Mouse (Mus musculus): ENCODE results near the gene Lamtor1. TPM values are rescaled to one million over a fixed set of nuclear protein-coding genes. Genes with fewer than 3 reads are reported as not detected.

Gene Lamtor1
- polyA plus RNA-seq, 1 experiment from 2014 or later: 163 TPM

GRCm38 (mm10) chr7:101868241-101869162 is 37.2 kb upstream of the Lamtor1 start:
- 64% methylated on average over 13 of the region's 13 CpGs for WGBS

GRCm38 (mm10) chr7:101869163-101869500 is 36.6 kb upstream of the Lamtor1 start:
- Histone ChIP-seq H3K27me3 (ENCODE audit: control insufficient read depth, insufficient read depth, low read depth, low read length) (no peaks in the 10 kb centered on the region), H3K9me3 (ENCODE audit: control insufficient read depth, low read length) (no peaks in the 10 kb centered on the region; the same call in 1 of the 2 replicates), H3K9ac (ENCODE audit: low read length) (no peak overlapping the region), H3K4me1 (replicated peaks; ENCODE audit: control insufficient read depth, insufficient read depth, low read length) (no peaks in the 10 kb centered on the region), H3K4me3 (ENCODE audit: low read length) (no peak overlapping the region), H3K4me2 (ENCODE audit: low read depth, low read length) (no peak overlapping the region), H3K36me3 (ENCODE audit: control insufficient read depth, insufficient read depth, low read length) (no peaks in the 10 kb centered on the region), H3K27ac (ENCODE audit: low read length) (no peak overlapping the region)
- ATAC-seq (ENCODE audit: low read depth): no peak
- 71% methylated on average over 7 of the region's 7 CpGs for WGBS

More at GRCm38 (mm10) chr7:101868241-101869162, 37.2 kb upstream of the Lamtor1 start:
- Histone ChIP-seq H3K4me2 (ENCODE audit: low read depth, low read length) (no peak overlapping the region), H3K36me3 (ENCODE audit: control insufficient read depth, insufficient read depth, low read length) (no peaks in the 10 kb centered on the region), H3K27ac (ENCODE audit: low read length) (no peak overlapping the region), H3K9me3 (ENCODE audit: control insufficient read depth, low read length) (no peaks in the 10 kb centered on the region; the same call in 1 of the 2 replicates), H3K27me3 (ENCODE audit: control insufficient read depth, insufficient read depth, low read depth, low read length) (no peaks in the 10 kb centered on the region), H3K4me3 (ENCODE audit: low read length) (no peak overlapping the region), H3K9ac (ENCODE audit: low read length) (no peak overlapping the region), H3K4me1 (replicated peaks; ENCODE audit: control insufficient read depth, insufficient read depth, low read length) (no peaks in the 10 kb centered on the region)
- no peak for ATAC-seq (ENCODE audit: low read depth)

- no peak within 1 kb of the TSS for H3K4me2 ChIP-seq (ENCODE audit: low read depth, low read length)
- H3K36me3 ChIP-seq (ENCODE audit: control insufficient read depth, insufficient read depth, low read length): no peaks in the 10 kb centered on the region
- WGBS: 70% methylated on average over 2 of the region's 2 CpGs
- H3K4me1 ChIP-seq (replicated peaks; ENCODE audit: control insufficient read depth, insufficient read depth, low read length): no peaks in the 10 kb centered on the region
- no peaks in the 10 kb centered on the region for H3K27me3 ChIP-seq (ENCODE audit: control insufficient read depth, insufficient read depth, low read depth, low read length)
- ATAC-seq (ENCODE audit: low read depth): no peak
- no peak within 1 kb of the TSS for H3K27ac ChIP-seq (ENCODE audit: low read length)
- H3K9me3 ChIP-seq (ENCODE audit: control insufficient read depth, low read length): no peaks in the 10 kb centered on the region; the same call in 1 of the 2 replicates
- H3K9ac ChIP-seq (ENCODE audit: low read length): no peak within 1 kb of the TSS
- H3K4me3 ChIP-seq (ENCODE audit: low read length): no peak within 1 kb of the TSS
Observed at GRCm38 (mm10) chr7:101870629-101871028, 35.1 kb upstream of the Lamtor1 start, which contains the start of gene Folr1. Gene Folr1, minus strand, starts transcription at chr7:101870788.

GRCm38 (mm10) chr7:101871296-101871695 is 34.4 kb upstream of the Lamtor1 start:
- Histone ChIP-seq H3K27ac (ENCODE audit: low read length) (no peak overlapping the region), H3K9ac (ENCODE audit: low read length) (no peak overlapping the region), H3K4me2 (ENCODE audit: low read depth, low read length) (no peak overlapping the region), H3K27me3 (ENCODE audit: control insufficient read depth, insufficient read depth, low read depth, low read length) (no peaks in the 10 kb centered on the region), H3K9me3 (ENCODE audit: control insufficient read depth, low read length) (no peaks in the 10 kb centered on the region; the same call in 1 of the 2 replicates), H3K36me3 (ENCODE audit: control insufficient read depth, insufficient read depth, low read length) (no peaks in the 10 kb centered on the region), H3K4me3 (ENCODE audit: low read length) (no peak overlapping the region), H3K4me1 (replicated peaks; ENCODE audit: control insufficient read depth, insufficient read depth, low read length) (no peaks in the 10 kb centered on the region)
- ATAC-seq (ENCODE audit: low read depth): no peak; the same call in 1 of the 2 replicates
- 52% methylated on average over 3 of the region's 3 CpGs for WGBS

GRCm38 (mm10) chr7:101875978-101876377 is 29.7 kb upstream of the Lamtor1 start:
- H3K27ac ChIP-seq (ENCODE audit: low read length): no peak overlapping the region
- H3K9me3 ChIP-seq (ENCODE audit: control insufficient read depth, low read length): no peaks in the 10 kb centered on the region
- no peak overlapping the region for H3K9ac ChIP-seq (ENCODE audit: low read length)
- H3K27me3 ChIP-seq (ENCODE audit: control insufficient read depth, insufficient read depth, low read depth, low read length): no peaks in the 10 kb centered on the region
- WGBS: 95% methylated on average over 1 of the region's 1 CpGs
- no peaks in the 10 kb centered on the region for H3K36me3 ChIP-seq (ENCODE audit: control insufficient read depth, insufficient read depth, low read length)
- ATAC-seq (ENCODE audit: low read depth): no peak
- no peaks in the 10 kb centered on the region for H3K4me1 ChIP-seq (replicated peaks; ENCODE audit: control insufficient read depth, insufficient read depth, low read length)
- H3K4me3 ChIP-seq (ENCODE audit: low read length): no peak overlapping the region
- H3K4me2 ChIP-seq (ENCODE audit: low read depth, low read length): no peak overlapping the region

GRCm38 (mm10) chr7:101880855-101881254 is 24.8 kb upstream of the Lamtor1 start:
- no peak overlapping the region for H3K27ac ChIP-seq (ENCODE audit: low read length)
- no peak for ATAC-seq (ENCODE audit: low read depth)
- H3K4me1 ChIP-seq (replicated peaks; ENCODE audit: control insufficient read depth, insufficient read depth, low read length): no peaks in the 10 kb centered on the region
- H3K4me2 ChIP-seq (ENCODE audit: low read depth, low read length): no peak overlapping the region
- 71% methylated on average over 4 of the region's 4 CpGs for WGBS
- H3K27me3 ChIP-seq (ENCODE audit: control insufficient read depth, insufficient read depth, low read depth, low read length): no peaks in the 10 kb centered on the region
- no peaks in the 10 kb centered on the region for H3K9me3 ChIP-seq (ENCODE audit: control insufficient read depth, low read length)
- no peak overlapping the region for H3K4me3 ChIP-seq (ENCODE audit: low read length)
- H3K9ac ChIP-seq (ENCODE audit: low read length): no peak overlapping the region
- no peaks in the 10 kb centered on the region for H3K36me3 ChIP-seq (ENCODE audit: control insufficient read depth, insufficient read depth, low read length)

GRCm38 (mm10) chr7:101882413-101883154 is 23.1 kb upstream of the Lamtor1 start:
- no peak overlapping the region for H3K27ac ChIP-seq (ENCODE audit: low read length)
- no peaks in the 10 kb centered on the region for H3K36me3 ChIP-seq (ENCODE audit: control insufficient read depth, insufficient read depth, low read length)
- 61% methylated on average over 9 of the region's 9 CpGs for WGBS
- H3K9ac ChIP-seq (ENCODE audit: low read length): no peak overlapping the region
- no peaks in the 10 kb centered on the region for H3K9me3 ChIP-seq (ENCODE audit: control insufficient read depth, low read length)
- no peaks in the 10 kb centered on the region for H3K4me1 ChIP-seq (replicated peaks; ENCODE audit: control insufficient read depth, insufficient read depth, low read length)
- no peak for ATAC-seq (ENCODE audit: low read depth)
- H3K4me2 ChIP-seq (ENCODE audit: low read depth, low read length): no peak overlapping the region
- no peak overlapping the region for H3K4me3 ChIP-seq (ENCODE audit: low read length)
- H3K27me3 ChIP-seq (ENCODE audit: control insufficient read depth, insufficient read depth, low read depth, low read length): no peaks in the 10 kb centered on the region

- WGBS: 97% methylated on average over 4 of the region's 4 CpGs
- no peaks in the 10 kb centered on the region for H3K27me3 ChIP-seq (ENCODE audit: control insufficient read depth, insufficient read depth, low read depth, low read length)
- no peak overlapping the region for H3K27ac ChIP-seq (ENCODE audit: low read length)
- H3K4me1 ChIP-seq (replicated peaks; ENCODE audit: control insufficient read depth, insufficient read depth, low read length): no peaks in the 10 kb centered on the region
- H3K36me3 ChIP-seq (ENCODE audit: control insufficient read depth, insufficient read depth, low read length): no peaks in the 10 kb centered on the region
- no peaks in the 10 kb centered on the region for H3K9me3 ChIP-seq (ENCODE audit: control insufficient read depth, low read length)
- H3K9ac ChIP-seq (ENCODE audit: low read length): no peak overlapping the region
- ATAC-seq (ENCODE audit: low read depth): no peak
- no peak overlapping the region for H3K4me3 ChIP-seq (ENCODE audit: low read length)
- H3K4me2 ChIP-seq (ENCODE audit: low read depth, low read length): no peak overlapping the region
Observed at GRCm38 (mm10) chr7:101884160-101884559, 21.5 kb upstream of the Lamtor1 start.

- H3K9ac ChIP-seq (ENCODE audit: low read length): no peak overlapping the region
- ATAC-seq (ENCODE audit: low read depth): no peak
- no peak overlapping the region for H3K4me3 ChIP-seq (ENCODE audit: low read length)
- H3K27ac ChIP-seq (ENCODE audit: low read length): no peak overlapping the region
- no peaks in the 10 kb centered on the region for H3K4me1 ChIP-seq (replicated peaks; ENCODE audit: control insufficient read depth, insufficient read depth, low read length)
- H3K4me2 ChIP-seq (ENCODE audit: low read depth, low read length): no peak overlapping the region
- H3K36me3 ChIP-seq (ENCODE audit: control insufficient read depth, insufficient read depth, low read length): no peaks in the 10 kb centered on the region
- H3K27me3 ChIP-seq (ENCODE audit: control insufficient read depth, insufficient read depth, low read depth, low read length): no peaks in the 10 kb centered on the region
- no peaks in the 10 kb centered on the region for H3K9me3 ChIP-seq (ENCODE audit: control insufficient read depth, low read length)
- WGBS: 79% methylated on average over 6 of the region's 6 CpGs
Observed at GRCm38 (mm10) chr7:101886274-101886673, 19.4 kb upstream of the Lamtor1 start.
